Mouse (Mus musculus) embryonic fibroblast, embryonic 13.5 days (primary cell): ENCODE measurements around the gene Prrt2.

ENCODE experiments used
- CTCF ChIP-seq: IDR thresholded peaks from 2 replicates; pipeline ENCODE4 v1.5.1; 2011; ENCODE audit warnings: mild to moderate bottlenecking, control low read depth, low read length, moderate library complexity, borderline replicate concordance; ENCODE audit not compliant: insufficient read depth
- POLR2A ChIP-seq: IDR thresholded peaks from 2 replicates; pipeline ENCODE4 v1.6.1; 2011; ENCODE audit warnings: low read depth, mild to moderate bottlenecking, control low read depth, low read length, moderate library complexity

GRCm38 (mm10) chr7:127066317-127066716, 45.3 kb upstream of the Prrt2 start:
- TF ChIP-seq CTCF = no peak
- no peak for TF ChIP-seq POLR2A
